ENCODE assay signal across 15 mouse cellular contexts in genomic region chr9:27556315-27557225, GRCm38 (mm10).
A peak's percentile ranks its signal among the peaks of the same experiment; 100 is the strongest.
DNase-seq lines count a peak whose midpoint lies in the region; ATAC-seq and TF ChIP-seq lines count a peak whose summit lies in the region.
"Had no signal": no experiment of that assay in that cellular context is flagged by ENCODE, and none has a peak within 500 bp of the region (broad histone marks: within the 10 kb centered on the region; RNA-seq: fewer than 3 reads in every experiment).

No protein-coding gene starts in this region.

- H3K4me3 ChIP-seq in hindbrain, embryonic 10.5 days, result no peak overlapping the region
- H3K4me3 ChIP-seq in hindbrain, embryonic 16.5 days (ENCODE audit: low read length), result no peak overlapping the region
- no peak overlapping the region for H3K4me3 ChIP-seq in forebrain, postnatal 0 days (ENCODE audit: low read depth, low read length)
- H3K4me3 ChIP-seq in midbrain, postnatal 0 days (ENCODE audit: low read depth, low read length), result no peak overlapping the region
- H3K4me3 ChIP-seq: heart, embryonic 13.5 days; kidney, embryonic 15.5 days; neural tube, embryonic 13.5 days had no signal

- intact Hi-C loops in heart, postnatal 10 days (cut with DNase I), result no loop called here

- no peak for ATAC-seq in hindbrain, embryonic 16.5 days
- peak; percentile 27; the same call in 1 of the 2 replicates for ATAC-seq in forebrain, postnatal 0 days
- no peak for ATAC-seq in midbrain, postnatal 0 days (ENCODE audit: low FRiP score)
- ATAC-seq: inflammation-experienced regulatory T-cells, adult 6 months had no signal

- peak overlapping the region; percentile 62; the same call in 1 of the 2 replicates for H3K27ac ChIP-seq in hindbrain, embryonic 10.5 days
- H3K27ac ChIP-seq in hindbrain, embryonic 16.5 days (ENCODE audit: low read depth, low read length), result no peak overlapping the region
- no peak overlapping the region for H3K27ac ChIP-seq in forebrain, postnatal 0 days (ENCODE audit: low read depth, low read length)
- H3K27ac ChIP-seq in midbrain, postnatal 0 days (ENCODE audit: low read depth, low read length), result peak overlapping the region; percentile 40; the same call in 1 of the 2 replicates
- H3K27ac ChIP-seq: heart, embryonic 13.5 days; kidney, embryonic 15.5 days; neural tube, embryonic 13.5 days had no signal

- TF ChIP-seq POLR2A in brain, embryonic 14.5 days (IDR thresholded peaks at IDR 0.05; ENCODE audit: borderline replicate concordance, extremely low read depth, insufficient read depth, insufficient read length, poor library complexity, severe bottlenecking), result no peak

- no peaks in the 10 kb centered on the region for H3K36me3 ChIP-seq in hindbrain, embryonic 10.5 days
- no peaks in the 10 kb centered on the region for H3K36me3 ChIP-seq in hindbrain, embryonic 16.5 days (ENCODE audit: control insufficient read depth, insufficient read depth, low read length)
- H3K36me3 ChIP-seq in forebrain, postnatal 0 days (ENCODE audit: insufficient read depth), result no peaks in the 10 kb centered on the region
- no peaks in the 10 kb centered on the region for H3K36me3 ChIP-seq in midbrain, postnatal 0 days (ENCODE audit: insufficient read depth, low read length)
- H3K36me3 ChIP-seq: heart, embryonic 13.5 days; kidney, embryonic 15.5 days; neural tube, embryonic 13.5 days had no signal

- 21% methylated on average over 6 of the region's 6 CpGs for WGBS in hindbrain, embryonic 10.5 days
- 15% methylated on average over 6 of the region's 6 CpGs for WGBS in hindbrain, embryonic 16.5 days
- 5% methylated on average over 6 of the region's 6 CpGs for WGBS in forebrain, postnatal 0 days
- WGBS in midbrain, postnatal 0 days, result 5% methylated on average over 6 of the region's 6 CpGs

- no peak overlapping the region for H3K9ac ChIP-seq in hindbrain, embryonic 16.5 days (ENCODE audit: low read depth, low read length)
- H3K9ac ChIP-seq in forebrain, postnatal 0 days, result no peak overlapping the region
- H3K9ac ChIP-seq in midbrain, postnatal 0 days (replicated peaks; ENCODE audit: low read length, poor library complexity, severe bottlenecking), result no peak overlapping the region
- H3K9ac ChIP-seq: heart, embryonic 13.5 days; kidney, embryonic 15.5 days; neural tube, embryonic 13.5 days had no signal

- peaks cover 19% of the 10 kb centered on the region for H3K4me1 ChIP-seq in hindbrain, embryonic 10.5 days (replicated peaks)
- H3K4me1 ChIP-seq in hindbrain, embryonic 16.5 days (ENCODE audit: control insufficient read depth, insufficient read depth, low read depth, low read length), result peaks cover 4% of the 10 kb centered on the region; the same call in 1 of the 2 replicates
- H3K4me1 ChIP-seq in forebrain, postnatal 0 days (ENCODE audit: insufficient read depth), result peaks cover 4% of the 10 kb centered on the region; the same call in 1 of the 2 replicates
- H3K4me1 ChIP-seq in midbrain, postnatal 0 days (ENCODE audit: insufficient read depth, low read length), result no peaks in the 10 kb centered on the region
- H3K4me1 ChIP-seq: kidney, embryonic 15.5 days had no signal

- no peaks in the 10 kb centered on the region for H3K9me3 ChIP-seq in hindbrain, embryonic 10.5 days
- H3K9me3 ChIP-seq in hindbrain, embryonic 16.5 days (ENCODE audit: control insufficient read depth, low read length), result no peaks in the 10 kb centered on the region
- 0 out of 2 replicates have a peak, but pooled peaks cover 3% of the 10 kb centered on the region for H3K9me3 ChIP-seq in forebrain, postnatal 0 days (ENCODE audit: low read length)
- no peaks in the 10 kb centered on the region for H3K9me3 ChIP-seq in midbrain, postnatal 0 days (ENCODE audit: low read length)
- H3K9me3 ChIP-seq: heart, embryonic 13.5 days; kidney, embryonic 15.5 days; neural tube, embryonic 13.5 days had no signal

- no peak for DNase-seq in hindbrain, embryonic 10.5 days (ENCODE audit: low spot score)
- peak; percentile 75 for DNase-seq in brain, embryonic 14.5 days (ENCODE audit: low read depth)
- no peak for DNase-seq in forebrain, postnatal 0 days
- no peak for DNase-seq in midbrain, postnatal 0 days (ENCODE audit: low spot score)
- DNase-seq in right cerebral cortex, adult 2 months (ENCODE audit: low spot score in 2 of 2), result no peak
- DNase-seq in right cerebral cortex, postnatal 25 days, result no peak
- DNase-seq in heart, postnatal 10 days, result no peak
- DNase-seq: cerebellum, adult 18-20 months; gastrocnemius, postnatal 36 days had no signal

- H3K4me2 ChIP-seq in hindbrain, embryonic 16.5 days (ENCODE audit: low read length), result no peak overlapping the region
- no peak overlapping the region for H3K4me2 ChIP-seq in forebrain, postnatal 0 days (ENCODE audit: low read depth)
- no peak overlapping the region for H3K4me2 ChIP-seq in midbrain, postnatal 0 days (ENCODE audit: low read depth, low read length, poor library complexity, severe bottlenecking)
- H3K4me2 ChIP-seq: heart, embryonic 13.5 days; kidney, embryonic 15.5 days; liver, embryonic 11.5 days; neural tube, embryonic 13.5 days had no signal

- H3K27me3 ChIP-seq in hindbrain, embryonic 10.5 days (ENCODE audit: insufficient read depth, poor library complexity, severe bottlenecking), result no peaks in the 10 kb centered on the region
- no peaks in the 10 kb centered on the region for H3K27me3 ChIP-seq in hindbrain, embryonic 16.5 days (replicated peaks; ENCODE audit: control insufficient read depth, insufficient read depth, low read length)
- H3K27me3 ChIP-seq in forebrain, postnatal 0 days (ENCODE audit: insufficient read depth, low read length), result no peaks in the 10 kb centered on the region
- no peaks in the 10 kb centered on the region for H3K27me3 ChIP-seq in midbrain, postnatal 0 days (ENCODE audit: insufficient read depth, low read length)
- H3K27me3 ChIP-seq: heart, embryonic 13.5 days; kidney, embryonic 15.5 days; neural tube, embryonic 13.5 days had no signal

- no peak for TF ChIP-seq CTCF in brain, embryonic 14.5 days (IDR thresholded peaks at IDR 0.05; ENCODE audit: borderline replicate concordance, extremely low read depth, insufficient read depth, insufficient read length)
- no peak for TF ChIP-seq CTCF in forebrain, postnatal 0 days (IDR thresholded peaks at IDR 0.05; ENCODE audit: low read depth)
- peak; percentile 3; the same call in 1 of the 2 replicates for TF ChIP-seq CTCF in midbrain, postnatal 0 days (IDR thresholded peaks at IDR 0.05)

Comparison
In these comparisons a context has a peak if more than half of its experiments do, and no peak if none do; other contexts are left out.
1. H3K27ac ChIP-seq: peak in hindbrain, embryonic 10.5 days (single experiment) and midbrain, postnatal 0 days (single experiment); none in hindbrain, embryonic 16.5 days (single experiment) and forebrain, postnatal 0 days (single experiment).